Mouse (Mus musculus): Measurements from ENCODE around the gene Tmed10.

The Tmed10 gene

GRCm38 (mm10) chr12:85373591-85374560, 771 bp downstream of the Tmed10 start:
- peak; percentile 81 for DNase-seq (ENCODE audit: low spot score)

- DNase-seq (ENCODE audit: low spot score): no peak
Observed at GRCm38 (mm10) chr12:85372068-85372665, 2.5 kb downstream of the Tmed10 start.

GRCm38 (mm10) chr12:85368441-85369063, 6.1 kb downstream of the Tmed10 start:
- no peak for DNase-seq (ENCODE audit: low spot score)

- peak; percentile 50 for DNase-seq (ENCODE audit: low spot score)
Observed at GRCm38 (mm10) chr12:85366271-85366670, 8.4 kb downstream of the Tmed10 start.

GRCm38 (mm10) chr12:85362510-85362909, 12.1 kb downstream of the Tmed10 start:
- DNase-seq (ENCODE audit: low spot score): no peak

- DNase-seq (ENCODE audit: low spot score): no peak
Observed at GRCm38 (mm10) chr12:85361580-85361979, 13.1 kb downstream of the Tmed10 start.

GRCm38 (mm10) chr12:85361165-85361564, 13.5 kb downstream of the Tmed10 start:
- no peak for DNase-seq (ENCODE audit: low spot score)

GRCm38 (mm10) chr12:85354061-85354460, 20.6 kb downstream of the Tmed10 start:
- no peak for DNase-seq (ENCODE audit: low spot score)

- DNase-seq (ENCODE audit: low spot score): no peak
Observed at GRCm38 (mm10) chr12:85350407-85351232, 24.0 kb downstream of the Tmed10 start.

GRCm38 (mm10) chr12:85348338-85348737, 26.3 kb downstream of the Tmed10 start:
- DNase-seq (ENCODE audit: low spot score): no peak

- DNase-seq (ENCODE audit: low spot score): no peak
Observed at GRCm38 (mm10) chr12:85347196-85347595, 27.5 kb downstream of the Tmed10 start.

GRCm38 (mm10) chr12:85346374-85346773, 28.3 kb downstream of the Tmed10 start:
- DNase-seq (ENCODE audit: low spot score): no peak

GRCm38 (mm10) chr12:85345559-85345958, 29.1 kb downstream of the Tmed10 start:
- no peak for DNase-seq (ENCODE audit: low spot score)

- no peak for DNase-seq (ENCODE audit: low spot score)
Observed at GRCm38 (mm10) chr12:85344252-85344651, 30.4 kb downstream of the Tmed10 start.

GRCm38 (mm10) chr12:85342310-85342709, 32.3 kb downstream of the Tmed10 start:
- DNase-seq (ENCODE audit: low spot score): no peak

- DNase-seq (ENCODE audit: low spot score): no peak
Observed at GRCm38 (mm10) chr12:85341131-85341530, 33.5 kb downstream of the Tmed10 start.

- DNase-seq (ENCODE audit: low spot score): no peak
Observed at GRCm38 (mm10) chr12:85339947-85340346, 34.7 kb downstream of the Tmed10 start.

GRCm38 (mm10) chr12:85339243-85339729, 35.4 kb downstream of the Tmed10 start, which contains the start of gene Nek9:
Nek9 (minus strand) TSS chr12:85339362.
- peak; percentile 94 for DNase-seq (ENCODE audit: low spot score)

- DNase-seq (ENCODE audit: low spot score): no peak
Observed at GRCm38 (mm10) chr12:85338815-85339214, 35.8 kb downstream of the Tmed10 start.

- DNase-seq (ENCODE audit: low spot score): no peak
Observed at GRCm38 (mm10) chr12:85337567-85338311, 36.9 kb downstream of the Tmed10 start.

- DNase-seq (ENCODE audit: low spot score): no peak
Observed at GRCm38 (mm10) chr12:85330153-85330552, 44.5 kb downstream of the Tmed10 start.
